Mouse (Mus musculus): Measurements from ENCODE around the gene Gm29866.
"Not testable (repeated sequence)": the region's sequence is repeated elsewhere in the genome, so short reads cannot be mapped to it uniquely, and the experiment has no call there.

The Gm29866 gene

GRCm38 (mm10) chrY:20993557-20993956 lies at the start of gene Gm29866:
Gm29866 (minus strand) TSS chrY:20993657.
- DNase-seq (ENCODE audit: low spot score) = not testable (repeated sequence)

Data from left cerebral cortex, adult 11 months (tissue).